Mouse (Mus musculus) lung, adult 2 months (tissue): Measurements from ENCODE around the gene Frmpd2. TPM values are rescaled to one million over a fixed set of nuclear protein-coding genes. Genes with fewer than 3 reads are reported as not detected.
A peak's percentile ranks its signal among the peaks of the same experiment; 100 is the strongest.
"Not testable (repeated sequence)": the region's sequence is repeated elsewhere in the genome, so short reads cannot be mapped to it uniquely, and the experiment has no call there.

Experiments used
- DNase-seq: peaks from one replicate; pipeline ENCODE4 v3.0.0; 2022
- H3K4me1 ChIP-seq: fragments of 200-500 bp; 2 replicates; pipeline ENCODE4 v1.6.1; 2011; ENCODE audit warnings: low read length; ENCODE audit not compliant: control insufficient read depth, insufficient read depth
- H3K4me3 ChIP-seq: fragments of 200-500 bp; replicated peaks from 2 replicates; pipeline ENCODE3; 2011; ENCODE audit warnings: low read depth, mild to moderate bottlenecking, control low read depth, low read length; ENCODE audit errors: extremely low read depth
- CTCF ChIP-seq: fragments of 200-500 bp; IDR thresholded peaks from 2 replicates; pipeline ENCODE4 v1.5.1; 2011; ENCODE audit warnings: mild to moderate bottlenecking, low read length, control low read depth; ENCODE audit not compliant: insufficient read depth
- POLR2A ChIP-seq: fragments of 200-500 bp; IDR thresholded peaks from 2 replicates; pipeline ENCODE4 v1.6.1; 2011; ENCODE audit warnings: low read depth, mild to moderate bottlenecking, control low read depth, low read length, borderline replicate concordance; ENCODE audit errors: extremely low read depth
- WGBS: fragments of 180-500 bp; shearing (Covaris S2); methylation state at CpG from one replicate; pipeline ENCODE4 v1.1.7; 2018; 5-methylcytosine and 5-hydroxymethylcytosine counted together
- polyA plus RNA-seq: library from polyadenylated mRNA; depleted of rRNA; stranded (reverse); fragments of >200 nt; gene quantifications from 2 replicates; pipeline ENCODE4 v1.2.3, GENCODE M21; 2012; rRNA removed

Gene Frmpd2
- polyA plus RNA-seq, result 2.5 and 3.1 TPM in 2 replicates

DNA sequence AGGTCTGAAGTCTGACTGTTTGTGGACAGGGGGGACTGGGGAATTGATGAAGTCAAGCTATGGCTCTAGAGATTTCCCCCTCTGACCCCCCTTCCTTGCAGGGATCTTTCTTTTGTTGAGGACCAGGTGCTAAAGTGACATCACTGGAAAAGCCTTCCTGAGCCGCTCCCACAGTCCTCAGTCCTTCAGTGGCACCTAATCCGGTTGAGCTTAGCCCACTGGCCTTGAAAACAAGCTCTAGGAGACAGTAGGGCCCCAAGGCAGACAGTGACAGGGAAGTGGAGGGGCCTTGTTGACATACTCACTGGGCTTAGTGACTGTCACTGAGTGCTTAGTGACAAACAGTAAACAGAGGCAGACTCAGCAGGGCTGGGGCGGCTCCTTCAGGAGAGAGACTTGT lies at the start of gene Frmpd2:
Gene Frmpd2, plus strand, starts transcription at position 366 of the 400 bp plus-strand sequence.
- no peaks in the 10 kb centered on the region for H3K4me1 ChIP-seq
- WGBS, result 49% methylated on average over 3 of the region's 3 CpGs

DNA sequence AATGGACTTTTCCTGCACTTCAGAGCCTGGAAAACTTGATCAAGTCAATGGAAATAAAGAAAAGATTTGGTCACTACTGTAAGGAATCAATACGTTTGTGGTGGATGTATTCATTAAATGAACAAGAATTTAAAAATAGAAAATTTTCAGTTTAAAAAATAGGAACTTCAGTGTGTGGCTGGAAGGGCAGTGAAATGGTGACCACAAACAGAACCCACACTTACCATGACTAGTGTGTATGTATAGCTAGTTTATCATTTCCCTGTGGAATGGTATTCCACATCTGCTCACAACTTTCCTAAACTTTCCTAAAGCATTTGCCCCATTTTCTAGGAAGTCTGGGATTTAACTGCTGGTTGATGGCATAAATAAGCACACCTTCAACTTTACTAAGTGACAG lies 48.5 kb upstream of the Frmpd2 start:
- Histone ChIP-seq H3K4me3 (no peak overlapping the region), H3K4me1 (no peaks in the 10 kb centered on the region; the same call in none of the 2 replicates)
- 78% methylated on average over 1 of the region's 1 CpGs for WGBS
- no peak for TF ChIP-seq POLR2A
- TF ChIP-seq CTCF, result no peak
- DNase-seq, result no peak

More for the DNA sequence above, at the start of gene Frmpd2:
- no peak within 1 kb of the TSS for H3K4me3 ChIP-seq
- no peak for DNase-seq
- TF ChIP-seq POLR2A, result no peak
- TF ChIP-seq CTCF, result no peak

GRCm38 (mm10) chr14:33424124-33424523 lies 47.4 kb upstream of the Frmpd2 start:
- Histone ChIP-seq H3K4me3 (no peak overlapping the region), H3K4me1 (no peaks in the 10 kb centered on the region; the same call in none of the 2 replicates)
- no peak for DNase-seq
- TF ChIP-seq POLR2A, result no peak
- no peak for TF ChIP-seq CTCF

DNA sequence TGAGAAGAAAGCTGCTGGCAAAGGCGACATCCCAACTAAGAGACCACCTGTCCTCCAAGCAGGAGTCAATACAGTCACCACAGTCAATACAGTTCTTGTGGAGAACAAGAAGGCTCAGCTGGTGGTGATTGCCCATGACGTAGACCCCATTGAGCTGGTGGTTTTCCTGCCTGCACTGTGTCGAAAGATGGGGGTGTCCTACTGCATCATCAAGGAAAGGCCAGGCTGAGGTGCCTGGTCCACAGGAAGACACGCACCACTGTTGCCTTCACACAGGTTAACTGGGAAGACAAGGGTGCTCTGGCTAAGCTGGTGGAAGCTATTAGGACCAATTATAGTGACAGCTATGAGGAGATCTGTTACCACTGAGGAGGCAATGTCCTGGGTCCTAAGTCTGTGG lies 39.0 kb upstream of the Frmpd2 start:
- not testable (repeated sequence) for DNase-seq, H3K4me1 ChIP-seq, H3K4me3 ChIP-seq
- WGBS, result 90% methylated on average over 4 of the region's 4 CpGs

DNA sequence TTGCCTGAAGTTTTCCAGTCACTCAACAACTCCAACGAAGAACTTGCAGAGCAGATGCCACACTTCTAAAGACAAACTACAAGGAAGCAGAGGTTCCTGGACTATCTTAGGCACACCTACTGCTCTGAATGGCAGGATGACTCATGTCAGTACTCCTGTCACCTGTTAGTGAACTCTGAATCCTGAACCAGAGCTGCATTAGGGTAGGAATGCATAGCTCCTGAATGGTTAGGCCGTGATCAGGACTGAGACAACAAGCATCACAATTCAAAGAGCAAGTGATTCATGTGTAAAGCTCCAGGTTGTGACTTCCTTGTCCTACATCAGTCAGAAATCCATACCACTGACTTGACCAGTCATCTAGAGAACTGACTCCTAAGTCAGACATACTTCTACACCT lies 27.7 kb upstream of the Frmpd2 start:
- no peak for DNase-seq
- H3K4me1 ChIP-seq, result peaks cover 10% of the 10 kb centered on the region
- TF ChIP-seq POLR2A (no peak), CTCF (no peak)
- no peak overlapping the region for H3K4me3 ChIP-seq
- WGBS, result 62% methylated on average over 2 of the region's 2 CpGs

DNA sequence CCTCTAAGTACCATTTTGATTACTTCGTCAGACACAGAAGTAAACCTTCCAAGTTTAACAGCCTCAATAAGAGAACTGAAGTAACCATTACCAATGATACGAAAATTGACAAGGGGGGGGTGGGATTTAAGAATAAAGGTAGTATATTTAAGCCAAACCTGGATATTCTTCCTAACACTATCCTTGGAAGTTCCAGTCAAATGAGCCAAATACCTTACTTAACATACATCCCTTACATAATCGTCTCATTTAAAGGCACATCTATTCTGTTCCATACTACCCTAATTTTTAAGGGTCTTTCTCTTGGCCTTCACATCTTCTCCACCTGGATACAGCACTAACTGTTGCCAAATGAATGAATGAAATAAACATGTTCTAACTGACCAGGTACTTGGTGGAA lies 25.5 kb upstream of the Frmpd2 start:
- H3K4me3 ChIP-seq, result peak overlapping the region; percentile 86
- no peak for DNase-seq
- TF ChIP-seq CTCF (no peak), POLR2A (no peak)
- 36% methylated on average over 3 of the region's 3 CpGs for WGBS
- H3K4me1 ChIP-seq, result peaks cover 10% of the 10 kb centered on the region

DNA sequence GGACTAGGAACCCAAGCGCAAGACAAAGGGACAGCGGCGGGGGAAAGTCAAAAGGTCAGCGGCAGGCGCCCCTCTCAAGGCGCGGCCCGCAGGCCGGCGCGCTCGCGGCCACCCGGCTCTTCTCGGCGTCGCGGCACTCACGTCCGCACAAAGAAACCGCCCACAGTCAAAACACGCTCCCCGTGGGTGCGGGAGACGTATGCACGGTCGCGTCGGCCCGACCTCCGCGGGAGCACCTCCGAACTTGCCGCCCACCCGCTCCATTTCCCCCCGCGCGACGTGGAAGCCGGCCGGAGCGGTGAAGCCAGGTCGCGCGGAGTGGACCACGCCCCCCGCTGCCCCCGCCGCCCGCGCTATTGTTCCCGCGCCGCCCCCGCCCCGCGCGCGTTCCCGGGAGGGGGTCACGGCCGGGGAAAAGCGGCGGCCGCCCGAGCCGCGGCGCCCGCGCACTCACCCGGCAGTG lies 24.9 kb upstream of the Frmpd2 start:
- peaks cover 9% of the 10 kb centered on the region for H3K4me1 ChIP-seq
- no peak for DNase-seq
- TF ChIP-seq CTCF (no peak), POLR2A (no peak)
- H3K4me3 ChIP-seq, result peak overlapping the region; percentile 86
- WGBS, result 1% methylated on average over 67 of the region's 72 CpGs

DNA sequence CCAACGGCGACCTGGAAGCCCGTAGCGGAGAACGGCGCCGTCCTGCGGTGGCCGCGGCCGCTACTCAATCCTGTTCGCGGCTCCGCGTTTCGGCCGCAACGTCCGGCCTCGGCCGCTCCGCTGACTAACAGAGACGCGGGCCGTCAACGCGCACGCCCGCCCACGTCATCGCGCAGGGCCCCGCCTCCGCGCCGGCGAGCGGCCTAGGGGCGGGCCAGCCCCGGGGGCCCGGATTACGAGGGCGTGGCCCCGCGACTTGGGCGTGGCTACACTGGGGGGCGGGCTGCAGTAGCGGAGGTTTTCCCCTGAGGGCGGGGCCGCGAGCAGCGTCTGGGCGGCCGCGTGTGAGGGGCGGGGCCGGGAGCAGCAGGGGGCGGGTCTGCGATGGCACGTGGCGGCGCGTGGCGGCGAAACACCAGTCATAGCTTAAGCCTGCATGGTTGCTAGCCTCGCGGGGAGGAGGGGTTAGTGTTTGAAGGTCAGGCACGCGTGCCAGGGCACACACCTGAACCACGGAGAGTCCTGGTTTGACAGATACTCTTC lies 24.4 kb upstream of the Frmpd2 start, which contains the start of gene Mapk8:
Gene Mapk8, minus strand, starts transcription at position 132 of the 543 bp plus-strand sequence.
- under 1% methylated on average over 68 of the region's 70 CpGs for WGBS
- H3K4me1 ChIP-seq, result peaks cover 8% of the 10 kb centered on the region; the same call in 1 of the 2 replicates
- TF ChIP-seq CTCF (no peak), POLR2A (peak; percentile 84)

GRCm38 (mm10) chr14:33448276-33448675 lies 23.2 kb upstream of the Frmpd2 start:
- 88% methylated on average over 4 of the region's 4 CpGs for WGBS
- Histone ChIP-seq H3K4me1 (peaks cover 8% of the 10 kb centered on the region; the same call in 1 of the 2 replicates), H3K4me3 (no peak overlapping the region)
- TF ChIP-seq POLR2A (no peak), CTCF (no peak)
- no peak for DNase-seq

More for the DNA sequence above, 24.4 kb upstream of the Frmpd2 start, which contains the start of gene Mapk8:
- peak within 1 kb of the TSS; percentile 86 for H3K4me3 ChIP-seq
- peak; percentile 99 for DNase-seq

- TF ChIP-seq POLR2A, result no peak
- Histone ChIP-seq H3K4me1 (peaks cover 6% of the 10 kb centered on the region; the same call in 1 of the 2 replicates), H3K4me3 (no peak overlapping the region)
- no peak for DNase-seq
- WGBS, result 68% methylated on average over 2 of the region's 2 CpGs
These were observed 22.1 kb upstream of the Frmpd2 start for GRCm38 (mm10) chr14:33449296-33449840.
